Mouse (Mus musculus) ES-E14 (cell line): ENCODE measurements around the gene Dhdh. TPM values are rescaled to one million over a fixed set of nuclear protein-coding genes. Genes with fewer than 3 reads are reported as not detected.

Experiments
- DNase-seq: peaks from one replicate; pipeline ENCODE4 v3.0.0-alpha.2; 2013; ENCODE audit warnings: low read depth, low spot score
- H3K27ac ChIP-seq: 2 replicates; pipeline ENCODE4 v1.5.1; 2012; ENCODE audit warnings: low read depth, mild to moderate bottlenecking, low read length, moderate library complexity, mixed read lengths; ENCODE audit not compliant: poor library complexity, insufficient read depth, severe bottlenecking
- H3K36me3 ChIP-seq: 2 replicates; pipeline ENCODE4 v1.6.1; 2012; ENCODE audit warnings: mild to moderate bottlenecking, low read length, moderate library complexity, mixed read lengths; ENCODE audit not compliant: control insufficient read depth, poor library complexity, insufficient read depth, severe bottlenecking
- H3K4me1 ChIP-seq, 2 experiments: fragments of 150-350 bp in 1 of 2; sonication (generic) in 1 of 2; 2 replicates each; pipeline ENCODE4 v1.6.1; 2012; ENCODE audit warnings: low read length in 2 of 2, mild to moderate bottlenecking in 1 of 2, mixed read lengths in 1 of 2; ENCODE audit not compliant: control insufficient read depth in 2 of 2, insufficient read depth in 2 of 2, poor library complexity in 1 of 2
- H3K4me3 ChIP-seq, 2 experiments: fragments of 150-350 bp in 1 of 2; sonication (generic) in 1 of 2; 2 replicates each; pipeline ENCODE4 v1.5.1; 2012; ENCODE audit warnings: low read length in 2 of 2, low read depth in 1 of 2, mild to moderate bottlenecking in 1 of 2, mixed read lengths in 1 of 2; ENCODE audit not compliant: insufficient read depth in 1 of 2, poor library complexity in 1 of 2, severe bottlenecking in 1 of 2
- H3K9ac ChIP-seq: 2 replicates; pipeline ENCODE4 v1.6.1; 2012; ENCODE audit warnings: low read depth, mild to moderate bottlenecking, low read length, mixed read lengths; ENCODE audit not compliant: poor library complexity, insufficient read depth, severe bottlenecking
- H3K9me3 ChIP-seq: fragments of 150-350 bp; sonication (generic); 2 replicates; pipeline ENCODE4 v1.6.1; 2012; ENCODE audit warnings: low read depth, mild to moderate bottlenecking, low read length; ENCODE audit not compliant: control insufficient read depth, insufficient read depth
- CHD2 ChIP-seq: IDR thresholded peaks from 2 replicates; pipeline ENCODE4 v1.6.1; 2014; ENCODE audit warnings: mild to moderate bottlenecking, low read depth, low read length, inconsistent platforms
- HCFC1 ChIP-seq: IDR thresholded peaks from 2 replicates; pipeline ENCODE4 v1.6.1; 2012; ENCODE audit warnings: low read length, inconsistent platforms, borderline replicate concordance; ENCODE audit not compliant: insufficient read depth
- MAFK ChIP-seq: IDR thresholded peaks from 2 replicates; pipeline ENCODE4 v1.6.1; 2014; ENCODE audit warnings: mild to moderate bottlenecking, low read depth, low read length, inconsistent platforms; ENCODE audit not compliant: insufficient read depth
- ZC3H11A ChIP-seq: IDR thresholded peaks from 2 replicates; pipeline ENCODE4 v1.6.1; 2012; ENCODE audit warnings: low read depth, mild to moderate bottlenecking, inconsistent platforms, low read length, borderline replicate concordance
- ZNF384 ChIP-seq: IDR thresholded peaks from 2 replicates; pipeline ENCODE4 v1.6.1; 2012; ENCODE audit warnings: low read depth, low read length, inconsistent platforms
- in situ Hi-C, 2 experiments: fragments of 600-800 bp; cut with MboI; formaldehyde crosslinking; loops; one replicate each; pipeline ENCODE4 v1.15.1; 2025; ENCODE audit warnings: low sequenced_read_pairs in 2 of 2, inconsistent platforms in 1 of 2; ENCODE audit not compliant: unreplicated experiment in 2 of 2
- total RNA-seq: library from RNA; depleted of rRNA; stranded (reverse); fragments of 300-350 nt; gene quantifications from 2 replicates; pipeline ENCODE4 v1.2.3, GENCODE M21; 2012; rRNA removed

The Dhdh gene
- total RNA-seq, 1 experiment: 3.6 TPM

GRCm38 (mm10) chr7:45426556-45426955, 62.0 kb downstream of the Dhdh start:
- H3K9ac ChIP-seq: no peak overlapping the region
- H3K4me1 ChIP-seq: peaks cover 5 to 12% of the 10 kb centered on the region in 2 experiments; a peak in 2 of 4 replicates
- in situ Hi-C loops: no loop called here
- no peak overlapping the region for H3K27ac ChIP-seq
- TF ChIP-seq MAFK: no peak
- TF ChIP-seq ZC3H11A: no peak
- TF ChIP-seq CHD2: no peak
- TF ChIP-seq ZNF384: no peak
- no peak for TF ChIP-seq HCFC1
- peaks cover 83% of the 10 kb centered on the region for H3K36me3 ChIP-seq
- H3K9me3 ChIP-seq: no peaks in the 10 kb centered on the region
- DNase-seq: no peak
- no peak overlapping the region for H3K4me3 ChIP-seq

DNA sequence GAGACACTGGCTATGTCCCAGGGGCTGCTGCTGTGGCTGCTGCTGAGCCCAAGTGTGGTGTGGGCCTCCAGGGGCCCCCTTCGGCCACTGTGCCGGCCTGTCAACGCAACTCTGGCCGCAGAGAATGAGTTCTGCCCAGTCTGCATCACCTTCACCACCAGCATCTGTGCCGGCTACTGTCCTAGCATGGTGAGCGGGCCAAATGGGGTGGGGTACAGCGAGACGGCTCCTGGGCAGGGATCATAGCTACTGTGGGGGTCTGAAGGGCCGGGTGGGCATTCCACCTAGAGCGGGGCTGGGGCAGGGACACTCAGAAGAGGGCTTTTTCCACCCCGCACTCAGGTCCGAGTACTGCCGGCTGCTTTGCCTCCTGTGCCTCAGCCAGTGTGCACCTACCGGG, 67.4 kb downstream of the Dhdh start:
- Histone ChIP-seq H3K9me3 (no peaks in the 10 kb centered on the region), H3K27ac (no peak overlapping the region), H3K4me3 (no peak overlapping the region), H3K4me1 (peaks cover 6 to 38% of the 10 kb centered on the region in 2 experiments; a peak in 2 of 4 replicates), H3K36me3 (peaks cover 52% of the 10 kb centered on the region), H3K9ac (no peak overlapping the region)
- TF ChIP-seq CHD2: no peak
- TF ChIP-seq HCFC1: no peak
- no peak for TF ChIP-seq ZC3H11A
- TF ChIP-seq ZNF384: no peak
- no peak for TF ChIP-seq MAFK
- in situ Hi-C loops: no loop called here
- no peak for DNase-seq

Other genes starting within 250 kb of the Dhdh start
- 37.6 and 50.8 TPM in 2 replicates for gene Cd37, start 249.7 kb downstream of the Dhdh start, total RNA-seq
- gene Slc6a16, start 247.7 kb downstream of the Dhdh start, total RNA-seq: 12.7 and 14.6 TPM in 2 replicates
- 0.21 and 0.67 TPM in 2 replicates for gene Slc6a21, start 211.3 kb downstream of the Dhdh start, total RNA-seq
- gene Trpm4, start 155.0 kb downstream of the Dhdh start, total RNA-seq: 26.5 and 48.5 TPM in 2 replicates
- gene Hrc, start 153.5 kb downstream of the Dhdh start, total RNA-seq: 0.71 and 1.4 TPM in 2 replicates
- 6.9 and 12.6 TPM in 2 replicates for gene Ppfia3, start 121.8 kb downstream of the Dhdh start, total RNA-seq
- gene Lin7b, start 118.2 kb downstream of the Dhdh start, total RNA-seq: 5.6 and 11.3 TPM in 2 replicates
- 303 and 310 TPM in 2 replicates for gene Snrnp70, start 93.1 kb downstream of the Dhdh start, total RNA-seq
- gene Kcna7, start 83.2 kb downstream of the Dhdh start, total RNA-seq: 0.85 and 2.3 TPM in 2 replicates
- gene Ntf5, start 75.1 kb downstream of the Dhdh start, total RNA-seq: 2.4 and 3.6 TPM in 2 replicates
- gene Lhb, start 68.0 kb downstream of the Dhdh start, total RNA-seq: 0.37 TPM in 1 of 2 replicates, not detected in the other
- 26.1 and 26.8 TPM in 2 replicates for gene Gys1, start 54.0 kb downstream of the Dhdh start, total RNA-seq
- gene Ruvbl2, start 50.7 kb downstream of the Dhdh start, total RNA-seq: 228 and 281 TPM in 2 replicates
- gene Ftl1, start 28.9 kb downstream of the Dhdh start, total RNA-seq: 398 and 408 TPM in 2 replicates
- 388 and 591 TPM in 2 replicates for gene Bax, start 21.9 kb downstream of the Dhdh start, total RNA-seq
- 2.6 TPM in 2 replicates for gene Tulp2, start 6.9 kb downstream of the Dhdh start, total RNA-seq
- 0.71 TPM in 1 of 2 replicates, not detected in the other for gene Gm45808, start 2.0 kb downstream of the Dhdh start, total RNA-seq
- 131 and 178 TPM in 2 replicates for gene Nucb1, start 21.6 kb upstream of the Dhdh start, total RNA-seq
- gene Ppp1r15a, start 37.5 kb upstream of the Dhdh start, total RNA-seq: 31.4 and 37.9 TPM in 2 replicates
- gene Plekha4, start 37.5 kb upstream of the Dhdh start, total RNA-seq: 17.8 and 20.2 TPM in 2 replicates
- 32.5 and 33.0 TPM in 2 replicates for gene Hsd17b14, start 66.1 kb upstream of the Dhdh start, total RNA-seq
- 60.3 and 87.7 TPM in 2 replicates for gene Bcat2, start 81.3 kb upstream of the Dhdh start, total RNA-seq
- 0.67 and 1.1 TPM in 2 replicates for gene Fgf21, start 126.7 kb upstream of the Dhdh start, total RNA-seq
- 0.49 and 2.5 TPM in 2 replicates for gene Fut1, start 128.5 kb upstream of the Dhdh start, total RNA-seq
- gene Izumo1, start 133.0 kb upstream of the Dhdh start, total RNA-seq: 0.31 and 0.63 TPM in 2 replicates
- gene Rasip1, start 138.7 kb upstream of the Dhdh start, total RNA-seq: 5.3 and 8.6 TPM in 2 replicates
- 0.71 and 0.74 TPM in 2 replicates for gene Mamstr, start 151.2 kb upstream of the Dhdh start, total RNA-seq
- 0.27 and 0.37 TPM in 2 replicates for gene Fut2, start 177.6 kb upstream of the Dhdh start, total RNA-seq
- 0.54 and 0.74 TPM in 2 replicates for gene Ntn5, start 195.2 kb upstream of the Dhdh start, total RNA-seq
- 4.5 and 7.6 TPM in 2 replicates for gene Sec1, start 205.6 kb upstream of the Dhdh start, total RNA-seq
- gene Car11, start 211.0 kb upstream of the Dhdh start, total RNA-seq: 4.4 and 7.9 TPM in 2 replicates
- gene Dbp, start 216.3 kb upstream of the Dhdh start, total RNA-seq: 10.0 and 10.6 TPM in 2 replicates
- gene Rpl18, start 226.7 kb upstream of the Dhdh start, total RNA-seq: 3,487 and 5,312 TPM in 2 replicates
- gene Sphk2, start 229.2 kb upstream of the Dhdh start, total RNA-seq: 18.7 and 21.5 TPM in 2 replicates
- 6.1 and 6.6 TPM in 2 replicates for gene Fam83e, start 232.4 kb upstream of the Dhdh start, total RNA-seq
- gene Spaca4, start 237.0 kb upstream of the Dhdh start, total RNA-seq: 0.76 and 1.7 TPM in 2 replicates